Mouse (Mus musculus) ZHBTc4 (cell line): ENCODE measurements around the gene Rabgef1.

Experiments
- DNase-seq: peaks from one replicate; pipeline ENCODE4 v3.0.0-alpha.2; 2011; ENCODE audit warnings: low read depth, low spot score

The Rabgef1 gene

GRCm38 (mm10) chr5:130171423-130171954 lies at the start of gene Rabgef1:
Gene Rabgef1, plus strand, starts transcription at chr5:130171798.
- peak; percentile 88 for DNase-seq

- DNase-seq, result no peak
These were observed 49.2 kb upstream of the Rabgef1 start for GRCm38 (mm10) chr5:130122355-130122754.

- no peak for DNase-seq
These were observed 47.3 kb upstream of the Rabgef1 start for GRCm38 (mm10) chr5:130124271-130124670.

- DNase-seq, result peak; percentile 17
These were observed 42.7 kb upstream of the Rabgef1 start for GRCm38 (mm10) chr5:130128686-130129523.

GRCm38 (mm10) chr5:130129524-130129793 lies 42.1 kb upstream of the Rabgef1 start:
- no peak for DNase-seq

GRCm38 (mm10) chr5:130136597-130136996 lies 35.0 kb upstream of the Rabgef1 start:
- DNase-seq, result no peak

- peak; percentile 73 for DNase-seq
These were observed 32.2 kb upstream of the Rabgef1 start for GRCm38 (mm10) chr5:130139393-130139792.

GRCm38 (mm10) chr5:130141138-130141537 lies 30.5 kb upstream of the Rabgef1 start:
- no peak for DNase-seq

GRCm38 (mm10) chr5:130142041-130142440 lies 29.6 kb upstream of the Rabgef1 start:
- DNase-seq, result no peak

- DNase-seq, result no peak
These were observed 28.5 kb upstream of the Rabgef1 start for GRCm38 (mm10) chr5:130143101-130143500.

GRCm38 (mm10) chr5:130143977-130144333 lies 27.6 kb upstream of the Rabgef1 start:
- no peak for DNase-seq

- peak; percentile 98 for DNase-seq
These were observed 27.0 kb upstream of the Rabgef1 start, which contains the start of gene Kctd7 for GRCm38 (mm10) chr5:130144334-130145312. Gene Kctd7, plus strand, starts transcription at chr5:130144861.

GRCm38 (mm10) chr5:130145961-130146360 lies 25.6 kb upstream of the Rabgef1 start:
- DNase-seq, result no peak

GRCm38 (mm10) chr5:130149726-130150310 lies 21.8 kb upstream of the Rabgef1 start:
- no peak for DNase-seq

- DNase-seq, result no peak
These were observed 17.3 kb upstream of the Rabgef1 start for GRCm38 (mm10) chr5:130154286-130154685.

- no peak for DNase-seq
These were observed 13.1 kb upstream of the Rabgef1 start for GRCm38 (mm10) chr5:130158545-130158944.

- DNase-seq, result no peak
These were observed 11.8 kb upstream of the Rabgef1 start for GRCm38 (mm10) chr5:130159761-130160201.

GRCm38 (mm10) chr5:130163670-130164069 lies 7.9 kb upstream of the Rabgef1 start:
- peak; percentile 86 for DNase-seq

- DNase-seq, result no peak
These were observed 6.4 kb upstream of the Rabgef1 start for GRCm38 (mm10) chr5:130165213-130165612.

- DNase-seq, result peak; percentile 52
These were observed 2.5 kb upstream of the Rabgef1 start for GRCm38 (mm10) chr5:130169109-130169508.

GRCm38 (mm10) chr5:130170666-130171422 lies 754 bp upstream of the Rabgef1 start:
- DNase-seq, result no peak
